Mouse (Mus musculus) heart, postnatal 0 days (tissue): ENCODE measurements at regions not wholly inside any gene's neighbourhood (a gene's known extent, or its start where the extent isn't known, plus 50 kb on each side); places are given as distances from the start of the nearest gene placed in this dataset.

ENCODE experiments used
- CTCF ChIP-seq: IDR thresholded peaks from 2 replicates; pipeline ENCODE4 v1.5.1; 2016; ENCODE audit warnings: antibody characterized with exemption, control low read depth, low read depth
- EP300 ChIP-seq: IDR thresholded peaks from 2 replicates; pipeline ENCODE4 v1.6.1; 2016; ENCODE audit warnings: antibody characterized with exemption, low read depth

GRCm38 (mm10) chr10:42087906-42088305, 69.7 kb upstream of the Armc2 start:
- TF ChIP-seq CTCF: no peak
- no peak for TF ChIP-seq EP300
